9 mouse cellular contexts compared by ENCODE assay signal in genomic region chr19:16168192-16168591, GRCm38 (mm10). TPM values are rescaled to one million over a fixed set of nuclear protein-coding genes. Genes with fewer than 3 reads are reported as not detected.
A peak's percentile ranks its signal among the peaks of the same experiment; 100 is the strongest.
DNase-seq lines count a peak whose midpoint lies in the region; ATAC-seq lines count a peak whose summit lies in the region.
"Had no signal": no experiment of that assay in that cellular context is flagged by ENCODE, and none has a peak within 500 bp of the region (broad histone marks: within the 10 kb centered on the region; RNA-seq: fewer than 3 reads in every experiment).

No protein-coding gene starts in this region.

- no peak overlapping the region for H3K4me2 ChIP-seq in embryonic facial prominence, embryonic 14.5 days (ENCODE audit: low read depth, low read length)
- no peak overlapping the region for H3K4me2 ChIP-seq in limb, embryonic 11.5 days (ENCODE audit: low read depth, severe bottlenecking)
- no peak overlapping the region for H3K4me2 ChIP-seq in midbrain, embryonic 11.5 days

- intact Hi-C loops in heart, postnatal 36 days (cut with DNase I), result loop anchor here (5.0 kb wide), 1 partner anchor 79 kb away; no protein-coding TSS in a partner anchor

- no peaks in the 10 kb centered on the region for H3K9me3 ChIP-seq in embryonic facial prominence, embryonic 14.5 days (ENCODE audit: control insufficient read depth, low read length)
- no peaks in the 10 kb centered on the region for H3K9me3 ChIP-seq in limb, embryonic 11.5 days (ENCODE audit: control insufficient read depth, low read length)
- H3K9me3 ChIP-seq in midbrain, embryonic 11.5 days (ENCODE audit: control insufficient read depth, low read length), result no peaks in the 10 kb centered on the region

- H3K27ac ChIP-seq in embryonic facial prominence, embryonic 14.5 days (replicated peaks; ENCODE audit: low read depth, low read length), result peak overlapping the region; percentile 24; the same call in 1 of the 2 replicates
- peak overlapping the region; percentile 52; the same call in 1 of the 2 replicates for H3K27ac ChIP-seq in limb, embryonic 11.5 days (replicated peaks; ENCODE audit: low read depth, low read length)
- peak overlapping the region; percentile 65 for H3K27ac ChIP-seq in midbrain, embryonic 11.5 days (ENCODE audit: low read depth, low read length)

- H3K27me3 ChIP-seq in embryonic facial prominence, embryonic 14.5 days (replicated peaks; ENCODE audit: control insufficient read depth, insufficient read depth, low read length), result no peaks in the 10 kb centered on the region
- no peaks in the 10 kb centered on the region for H3K27me3 ChIP-seq in limb, embryonic 11.5 days (ENCODE audit: control insufficient read depth, insufficient read depth, low read length)
- H3K27me3 ChIP-seq in midbrain, embryonic 11.5 days (ENCODE audit: control insufficient read depth, insufficient read depth, low read length), result no peaks in the 10 kb centered on the region

- DNase-seq in CD4-positive, CD25-positive, alpha-beta regulatory T cell, adult 2 months (ENCODE audit: low read depth, low spot score), result peak; percentile 5
- DNase-seq in embryonic facial prominence, embryonic 14.5 days (ENCODE audit: low spot score), result peak; percentile 61
- peak; percentile 45 to 49 for DNase-seq in heart, postnatal 36 days
- peak; percentile 48 for DNase-seq in limb, embryonic 11.5 days (ENCODE audit: low spot score)
- DNase-seq in midbrain, embryonic 11.5 days (ENCODE audit: low spot score, missing footprints), result no peak
- no peak for DNase-seq in adipocyte (ENCODE audit: low spot score)
- DNase-seq in layer of hippocampus, postnatal 36 days, result no peak

- no peaks in the 10 kb centered on the region for H3K36me3 ChIP-seq in embryonic facial prominence, embryonic 14.5 days (ENCODE audit: control insufficient read depth, insufficient read depth, low read length)
- no peaks in the 10 kb centered on the region for H3K36me3 ChIP-seq in limb, embryonic 11.5 days (ENCODE audit: control insufficient read depth, insufficient read depth, low read length)
- no peaks in the 10 kb centered on the region for H3K36me3 ChIP-seq in midbrain, embryonic 11.5 days (ENCODE audit: control insufficient read depth, insufficient read depth, low read length)

- ATAC-seq in CD4-positive, CD25-positive, alpha-beta regulatory T cell, adult 4 months, result no peak
- ATAC-seq in embryonic facial prominence, embryonic 14.5 days (ENCODE audit: low read depth), result peak; percentile 48; the same call in 1 of the 2 replicates
- ATAC-seq in limb, embryonic 11.5 days (ENCODE audit: insufficient number of reproducible peaks, low FRiP score, low TSS enrichment, low read depth), result no peak
- peak; percentile 40; the same call in 1 of the 2 replicates for ATAC-seq in midbrain, embryonic 11.5 days (ENCODE audit: low FRiP score)

- WGBS in embryonic facial prominence, embryonic 14.5 days, result 20% methylated on average over 4 of the region's 4 CpGs
- WGBS in limb, embryonic 11.5 days, result 35% methylated on average over 4 of the region's 4 CpGs
- 52% methylated on average over 4 of the region's 4 CpGs for WGBS in midbrain, embryonic 11.5 days

- no peak overlapping the region for H3K4me3 ChIP-seq in embryonic facial prominence, embryonic 14.5 days (ENCODE audit: low read depth, low read length)
- no peak overlapping the region for H3K4me3 ChIP-seq in limb, embryonic 11.5 days (ENCODE audit: low read depth, low read length)
- H3K4me3 ChIP-seq in midbrain, embryonic 11.5 days (ENCODE audit: low read depth, low read length), result no peak overlapping the region
- H3K4me3 ChIP-seq: erythroblast, embryonic 14.5 days had no signal

- peaks cover 29% of the 10 kb centered on the region for H3K4me1 ChIP-seq in embryonic facial prominence, embryonic 14.5 days (ENCODE audit: control insufficient read depth, insufficient read depth, low read length)
- peaks cover 23% of the 10 kb centered on the region for H3K4me1 ChIP-seq in limb, embryonic 11.5 days (ENCODE audit: control insufficient read depth, insufficient read depth, low read length)
- H3K4me1 ChIP-seq in midbrain, embryonic 11.5 days (ENCODE audit: control insufficient read depth, insufficient read depth, low read length), result peaks cover 19% of the 10 kb centered on the region

- H3K9ac ChIP-seq in embryonic facial prominence, embryonic 14.5 days (ENCODE audit: low read depth, low read length), result no peak overlapping the region
- H3K9ac ChIP-seq in limb, embryonic 11.5 days (ENCODE audit: low read length), result no peak overlapping the region
- no peak overlapping the region for H3K9ac ChIP-seq in midbrain, embryonic 11.5 days (ENCODE audit: low read length)

RNA-seq across cellular contexts. Expression of gene Gnaq, which starts 35.6 kb away (rescaled TPM):
- polyA plus RNA-seq in CD4-positive, CD25-positive, alpha-beta regulatory T cell, adult 4 months (2017; shearing (Covaris generic)), result 10 to 100 TPM; 19.3 to 37.7 TPM
- 17.5 and 18.3 TPM in 2 replicates for polyA plus RNA-seq in embryonic facial prominence, embryonic 14.5 days (2014; fragmentation: Nextera tagmentation; extraction: Ambion mirVana)
- total RNA-seq in heart, postnatal 36 days (2021), result 10 to 100 TPM; 22.5 to 23.0 TPM
- 14.1 and 15.2 TPM in 2 replicates for polyA plus RNA-seq in limb, embryonic 11.5 days (2014; fragmentation: Nextera tagmentation; extraction: Ambion mirVana)
- polyA plus RNA-seq in midbrain, embryonic 11.5 days (2014; fragmentation: Nextera tagmentation; extraction: Ambion mirVana), result 22.6 and 24.0 TPM in 2 replicates
- 100 to 1,000 TPM; 208 to 214 TPM for total RNA-seq in layer of hippocampus, postnatal 36 days (2021)
- polyA plus RNA-seq: erythroblast, embryonic 14.5 days had no signal

Comparison
In these comparisons a context has a peak if more than half of its experiments do, and no peak if none do; other contexts are left out.
1. DNase-seq: peak in CD4-positive, CD25-positive, alpha-beta regulatory T cell, adult 2 months (single experiment), embryonic facial prominence, embryonic 14.5 days (single experiment), heart, postnatal 36 days (2 of 2) and limb, embryonic 11.5 days (single experiment); none in midbrain, embryonic 11.5 days (single experiment), adipocyte (single experiment) and layer of hippocampus, postnatal 36 days (0 of 2).
2. ATAC-seq: peak in embryonic facial prominence, embryonic 14.5 days (single experiment) and midbrain, embryonic 11.5 days (single experiment); none in CD4-positive, CD25-positive, alpha-beta regulatory T cell, adult 4 months (single experiment) and limb, embryonic 11.5 days (single experiment).
3. Peak in every context shown above with its lines, with median percentiles within 50 percentile points of each other: H3K27ac ChIP-seq.